Mouse (Mus musculus) heart, adult 2 months (tissue): ENCODE data around the gene Bend3. TPM values are rescaled to one million over a fixed set of nuclear protein-coding genes. Genes with fewer than 3 reads are reported as not detected.

Experiments used
- DNase-seq, 2 experiments: peaks; one replicate each; pipeline ENCODE4 v3.0.0; 2021
- H3K27ac ChIP-seq: fragments of 200-600 bp; 2 replicates; pipeline ENCODE4 v1.8.1; 2022
- H3K27me3 ChIP-seq: fragments of 200-500 bp; 2 replicates; pipeline ENCODE4 v1.6.1; 2012; ENCODE audit warnings: mild to moderate bottlenecking, low read length, inconsistent platforms, mixed read lengths; ENCODE audit not compliant: control insufficient read depth, insufficient read depth
- H3K36me3 ChIP-seq: fragments of 200-500 bp; 2 replicates; pipeline ENCODE4 v1.6.1; 2012; ENCODE audit warnings: low read length, inconsistent platforms; ENCODE audit not compliant: control insufficient read depth, insufficient read depth
- H3K4me1 ChIP-seq: fragments of 200-500 bp; 2 replicates; pipeline ENCODE4 v1.6.1; 2011; ENCODE audit warnings: low read length; ENCODE audit not compliant: control insufficient read depth, insufficient read depth
- H3K4me3 ChIP-seq: fragments of 200-600 bp; 2 replicates; pipeline ENCODE4 v1.8.1; 2022
- H3K79me2 ChIP-seq: fragments of 200-500 bp; replicated peaks from 2 replicates; pipeline ENCODE4 v1.6.1; 2012; ENCODE audit warnings: mild to moderate bottlenecking, inconsistent platforms, low read length, moderate library complexity, mixed read lengths; ENCODE audit not compliant: control insufficient read depth, insufficient read depth
- H3K9ac ChIP-seq: fragments of 200-500 bp; 2 replicates; pipeline ENCODE4 v1.6.1; 2012; ENCODE audit warnings: low read depth, mild to moderate bottlenecking, control low read depth, inconsistent platforms, low read length, mixed read lengths
- CTCF ChIP-seq: fragments of 200-600 bp; IDR thresholded peaks from 2 replicates; pipeline ENCODE4 v1.8.1; 2022; ENCODE audit warnings: antibody characterized with exemption, mild to moderate bottlenecking, moderate library complexity
- EP300 ChIP-seq: fragments of 200-500 bp; IDR thresholded peaks from 2 replicates; pipeline ENCODE4 v1.6.1; 2011; ENCODE audit warnings: low read depth, low read length, control low read depth; ENCODE audit not compliant: insufficient read depth
- POLR2A ChIP-seq: fragments of 200-500 bp; IDR thresholded peaks from 2 replicates; pipeline ENCODE4 v1.6.1; 2011; ENCODE audit warnings: mild to moderate bottlenecking, low read depth, low read length, control low read depth; ENCODE audit not compliant: insufficient read depth
- WGBS: fragments of 180-500 bp; shearing (Covaris S2); methylation state at CpG from one replicate; pipeline ENCODE4 v1.1.7; 2018; 5-methylcytosine and 5-hydroxymethylcytosine counted together
- intact Hi-C: fragments of 180-260 bp; cut with DNase I; formaldehyde crosslinking; loops from one replicate; pipeline ENCODE4 v1.15.1; 2025
- polyA plus RNA-seq: library from polyadenylated mRNA; depleted of rRNA; stranded (reverse); fragments of >200 nt; gene quantifications from 2 replicates; pipeline ENCODE4 v1.2.3, GENCODE M21; 2012
- total RNA-seq, 2 experiments: library from RNA; stranded (reverse); gene quantifications; 2 replicates each; pipeline ENCODE4 v1.2.3; 2021

Gene Bend3
- total and polyA plus RNA-seq, 3 experiments: 2.9 to 7.4 (median 5.2) TPM

DNA sequence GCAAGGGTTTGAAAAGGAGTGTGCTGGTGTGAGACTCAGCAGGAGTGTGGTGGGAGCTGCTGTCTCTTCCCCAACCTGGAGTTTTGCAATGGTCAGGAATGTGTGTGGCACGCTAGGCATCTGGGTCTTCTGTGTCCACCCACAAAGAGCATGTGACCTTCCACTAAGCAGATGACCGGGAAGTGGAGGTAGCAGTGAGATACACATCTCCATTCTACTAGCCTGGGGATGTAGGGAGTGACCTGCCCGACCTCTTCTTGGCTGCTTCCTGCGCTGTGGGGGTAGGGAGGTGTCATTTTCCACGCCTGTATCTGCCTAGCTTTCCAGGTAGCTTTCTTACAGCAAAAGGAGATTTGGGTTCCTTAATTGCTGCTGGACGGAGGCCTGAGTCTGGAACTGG is 10.9 kb downstream of the Bend3 start:
- Histone ChIP-seq H3K9ac (no peak overlapping the region), H3K4me3 (no peak overlapping the region), H3K27me3 (no peaks in the 10 kb centered on the region), H3K36me3 (no peaks in the 10 kb centered on the region), H3K4me1 (peaks cover 24% of the 10 kb centered on the region), H3K79me2 (peaks cover 2% of the 10 kb centered on the region; the same call in 1 of the 2 replicates), H3K27ac (no peak overlapping the region; the same call in 1 of the 2 replicates)
- DNase-seq: peak in 1 of 2 experiments; percentile 26
- WGBS: 25% methylated on average over 6 of the region's 6 CpGs
- TF ChIP-seq CTCF: no peak
- no peak for TF ChIP-seq POLR2A
- 0 out of 2 replicates have a peak, but pooled peaks have one; percentile 38 for TF ChIP-seq EP300
- intact Hi-C loops: no loop called here

- H3K27me3 ChIP-seq: no peaks in the 10 kb centered on the region
- H3K27ac ChIP-seq: peak overlapping the region; percentile 63
- 69% methylated on average over 8 of the region's 8 CpGs for WGBS
- peaks cover 24% of the 10 kb centered on the region for H3K4me1 ChIP-seq
- no peak for TF ChIP-seq EP300
- no peak for TF ChIP-seq CTCF
- no peak for TF ChIP-seq POLR2A
- intact Hi-C loops: no loop called here
- no peak for DNase-seq
- H3K79me2 ChIP-seq: peaks cover 2% of the 10 kb centered on the region; the same call in 1 of the 2 replicates
- H3K36me3 ChIP-seq: no peaks in the 10 kb centered on the region
- H3K4me3 ChIP-seq: no peak overlapping the region
- H3K9ac ChIP-seq: 0 out of 2 replicates have a peak overlapping the region, but pooled peaks have one; percentile 7
These were observed 11.4 kb downstream of the Bend3 start for GRCm38 (mm10) chr10:43490034-43490433.

- Histone ChIP-seq H3K79me2 (no peaks in the 10 kb centered on the region; the same call in 1 of the 2 replicates), H3K4me3 (no peak overlapping the region), H3K36me3 (no peaks in the 10 kb centered on the region), H3K27me3 (no peaks in the 10 kb centered on the region), H3K9ac (peak overlapping the region; percentile 47; the same call in 1 of the 2 replicates), H3K4me1 (peaks cover 20% of the 10 kb centered on the region), H3K27ac (peak overlapping the region; percentile 63)
- TF ChIP-seq EP300 (0 out of 2 replicates have a peak, but pooled peaks have one; percentile 57), POLR2A (no peak), CTCF (no peak)
- intact Hi-C loops: no loop called here
- peak in 1 of 2 experiments; percentile 58 for DNase-seq
- WGBS: 60% methylated on average over 5 of the region's 5 CpGs
These were observed 12.2 kb downstream of the Bend3 start for GRCm38 (mm10) chr10:43490846-43491245.

GRCm38 (mm10) chr10:43502599-43502998 is 24.0 kb downstream of the Bend3 start:
- WGBS: 89% methylated on average over 4 of the region's 4 CpGs

GRCm38 (mm10) chr10:43504291-43504690 is 25.7 kb downstream of the Bend3 start:
- intact Hi-C loops: no loop called here
- no peaks in the 10 kb centered on the region for H3K4me1 ChIP-seq
- H3K27ac ChIP-seq: no peak overlapping the region
- H3K27me3 ChIP-seq: no peaks in the 10 kb centered on the region
- TF ChIP-seq POLR2A (no peak), CTCF (no peak), EP300 (no peak)
- H3K79me2 ChIP-seq: no peaks in the 10 kb centered on the region
- no peak for DNase-seq
- H3K4me3 ChIP-seq: no peak overlapping the region
- no peaks in the 10 kb centered on the region for H3K36me3 ChIP-seq
- 38% methylated on average over 1 of the region's 1 CpGs for WGBS
- no peak overlapping the region for H3K9ac ChIP-seq

More at GRCm38 (mm10) chr10:43502599-43502998, 24.0 kb downstream of the Bend3 start:
- Histone ChIP-seq H3K79me2 (no peaks in the 10 kb centered on the region), H3K4me3 (no peak overlapping the region), H3K27me3 (no peaks in the 10 kb centered on the region), H3K36me3 (no peaks in the 10 kb centered on the region), H3K27ac (no peak overlapping the region), H3K4me1 (no peaks in the 10 kb centered on the region), H3K9ac (no peak overlapping the region)
- intact Hi-C loops: no loop called here
- no peak for TF ChIP-seq EP300
- no peak for TF ChIP-seq POLR2A
- TF ChIP-seq CTCF: no peak
- no peak for DNase-seq

DNA sequence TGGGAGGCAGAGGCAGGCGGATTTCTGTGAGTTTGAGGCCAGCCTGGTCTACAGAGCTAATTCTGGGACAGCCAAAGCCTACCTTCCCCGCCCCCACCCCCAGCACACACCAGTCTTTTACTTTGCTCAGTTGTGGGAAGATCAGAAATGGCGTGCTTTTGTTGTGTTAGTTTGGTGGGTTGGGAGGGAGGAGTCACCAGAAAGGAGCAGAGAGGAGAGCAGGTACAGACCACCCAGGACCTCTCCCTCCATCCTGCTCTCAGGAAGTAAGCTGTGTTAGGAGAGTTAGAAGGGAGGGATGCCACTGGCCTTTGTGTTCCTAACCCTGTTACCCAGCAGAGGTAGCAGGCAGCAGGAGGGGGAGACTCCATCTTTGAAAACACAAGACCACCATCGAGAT is 28.4 kb downstream of the Bend3 start:
- no peak overlapping the region for H3K9ac ChIP-seq
- intact Hi-C loops: no loop called here
- WGBS: 80% methylated on average over 4 of the region's 4 CpGs
- no peak overlapping the region for H3K27ac ChIP-seq
- H3K36me3 ChIP-seq: no peaks in the 10 kb centered on the region
- H3K4me1 ChIP-seq: no peaks in the 10 kb centered on the region
- no peak overlapping the region for H3K4me3 ChIP-seq
- no peak for TF ChIP-seq POLR2A
- no peak for TF ChIP-seq EP300
- TF ChIP-seq CTCF: no peak
- H3K79me2 ChIP-seq: no peaks in the 10 kb centered on the region
- no peak for DNase-seq
- H3K27me3 ChIP-seq: no peaks in the 10 kb centered on the region
